Mouse (Mus musculus) embryonic facial prominence, embryonic 13.5 days (tissue): ENCODE measurements at regions not wholly inside any gene's neighbourhood (a gene's known extent, or its start where the extent isn't known, plus 50 kb on each side); places are given as distances from the start of the nearest gene placed in this dataset.

ENCODE experiments used
- ATAC-seq: fragments of 200-750 bp; cut with Nextera tagmentation; 2 replicates; pipeline ENCODE4 v1.8.0; 2017; ENCODE audit warnings: low read depth; ENCODE audit not compliant: insufficient number of reproducible peaks, insufficient read depth, low FRiP score, low TSS enrichment
- H3K27ac ChIP-seq: fragments of 300-500 bp; sonication (generic); 2 replicates; pipeline ENCODE4 v1.5.1; 2015; ENCODE audit warnings: moderate library complexity, mild to moderate bottlenecking, inconsistent platforms
- H3K27me3 ChIP-seq: fragments of 300-500 bp; sonication (generic); 2 replicates; pipeline ENCODE4 v1.6.1; 2015; ENCODE audit warnings: mild to moderate bottlenecking, inconsistent platforms
- H3K36me3 ChIP-seq: fragments of 300-500 bp; sonication (generic); 2 replicates; pipeline ENCODE4 v1.6.1; 2015; ENCODE audit warnings: mild to moderate bottlenecking, inconsistent platforms
- H3K4me1 ChIP-seq: fragments of 300-500 bp; sonication (generic); 2 replicates; pipeline ENCODE4 v1.6.1; 2015; ENCODE audit warnings: inconsistent platforms
- H3K4me2 ChIP-seq: fragments of 300-500 bp; sonication (generic); 2 replicates; pipeline ENCODE4 v1.6.1; 2015; ENCODE audit warnings: moderate library complexity, mild to moderate bottlenecking, inconsistent platforms
- H3K4me3 ChIP-seq: fragments of 300-500 bp; sonication (generic); 2 replicates; pipeline ENCODE4 v1.5.1; 2015; ENCODE audit warnings: mild to moderate bottlenecking, inconsistent platforms
- H3K9ac ChIP-seq: fragments of 300-500 bp; sonication (generic); 2 replicates; pipeline ENCODE4 v1.6.1; 2015; ENCODE audit warnings: mild to moderate bottlenecking, inconsistent platforms
- H3K9me3 ChIP-seq: fragments of 300-500 bp; sonication (generic); 2 replicates; pipeline ENCODE4 v1.6.1; 2016; ENCODE audit warnings: inconsistent platforms
- WGBS: fragments of 180-500 bp; shearing (Covaris S2); methylation state at CpG from one replicate; pipeline ENCODE4 v1.1.7; 2015; ENCODE audit warnings: mixed read lengths; 5-methylcytosine and 5-hydroxymethylcytosine counted together

GRCm38 (mm10) chr4:26637859-26638258, 291.2 kb upstream of the Manea start:
- Histone ChIP-seq H3K4me1 (no peaks in the 10 kb centered on the region), H3K27me3 (no peaks in the 10 kb centered on the region), H3K9me3 (no peaks in the 10 kb centered on the region), H3K4me2 (no peak overlapping the region), H3K9ac (no peak overlapping the region), H3K4me3 (no peak overlapping the region), H3K27ac (no peak overlapping the region), H3K36me3 (no peaks in the 10 kb centered on the region)
- 57% methylated on average over 2 of the region's 2 CpGs for WGBS
- no peak for ATAC-seq

GRCm38 (mm10) chr4:26630553-26631206, 284.0 kb upstream of the Manea start:
- 42% methylated on average over 1 of the region's 1 CpGs for WGBS
- no peak for ATAC-seq
- Histone ChIP-seq H3K4me3 (no peak overlapping the region), H3K27me3 (no peaks in the 10 kb centered on the region), H3K36me3 (no peaks in the 10 kb centered on the region), H3K4me1 (no peaks in the 10 kb centered on the region), H3K27ac (no peak overlapping the region), H3K9me3 (no peaks in the 10 kb centered on the region), H3K4me2 (no peak overlapping the region), H3K9ac (no peak overlapping the region)

- no peaks in the 10 kb centered on the region for H3K9me3 ChIP-seq
- no peak overlapping the region for H3K9ac ChIP-seq
- ATAC-seq = no peak
- H3K4me3 ChIP-seq = no peak overlapping the region
- H3K27me3 ChIP-seq = no peaks in the 10 kb centered on the region
- H3K27ac ChIP-seq = no peak overlapping the region
- H3K4me2 ChIP-seq = no peak overlapping the region
- H3K4me1 ChIP-seq = no peaks in the 10 kb centered on the region
- H3K36me3 ChIP-seq = no peaks in the 10 kb centered on the region
- WGBS = 79% methylated on average over 2 of the region's 2 CpGs
These were observed 283.0 kb upstream of the Manea start for GRCm38 (mm10) chr4:26629710-26630109.

GRCm38 (mm10) chr4:26627744-26628143, 281.1 kb upstream of the Manea start:
- Histone ChIP-seq H3K27ac (no peak overlapping the region), H3K9me3 (no peaks in the 10 kb centered on the region), H3K9ac (no peak overlapping the region), H3K27me3 (no peaks in the 10 kb centered on the region), H3K36me3 (no peaks in the 10 kb centered on the region), H3K4me2 (no peak overlapping the region), H3K4me3 (no peak overlapping the region), H3K4me1 (no peaks in the 10 kb centered on the region)
- ATAC-seq = no peak
- WGBS = 80% methylated on average over 6 of the region's 6 CpGs

GRCm38 (mm10) chr4:26589081-26589869, 242.6 kb upstream of the Manea start:
- Histone ChIP-seq H3K36me3 (no peaks in the 10 kb centered on the region), H3K9me3 (no peaks in the 10 kb centered on the region), H3K4me1 (no peaks in the 10 kb centered on the region), H3K9ac (no peak overlapping the region), H3K4me2 (no peak overlapping the region), H3K27me3 (no peaks in the 10 kb centered on the region), H3K4me3 (no peak overlapping the region), H3K27ac (no peak overlapping the region)
- 76% methylated on average over 3 of the region's 3 CpGs for WGBS
- ATAC-seq = no peak

- Histone ChIP-seq H3K9me3 (no peaks in the 10 kb centered on the region), H3K9ac (no peak overlapping the region), H3K36me3 (no peaks in the 10 kb centered on the region), H3K4me1 (no peaks in the 10 kb centered on the region), H3K4me2 (no peak overlapping the region), H3K27ac (no peak overlapping the region), H3K4me3 (no peak overlapping the region), H3K27me3 (no peaks in the 10 kb centered on the region)
- ATAC-seq = peak; percentile 43; the same call in 1 of the 2 replicates
- 89% methylated on average over 3 of the region's 3 CpGs for WGBS
These were observed 209.0 kb upstream of the Manea start for GRCm38 (mm10) chr4:26555690-26556089.

GRCm38 (mm10) chr4:26543833-26544232, 197.1 kb upstream of the Manea start:
- H3K9ac ChIP-seq = no peak overlapping the region
- no peak overlapping the region for H3K4me2 ChIP-seq
- no peak overlapping the region for H3K4me3 ChIP-seq
- no peak for ATAC-seq
- H3K4me1 ChIP-seq = no peaks in the 10 kb centered on the region
- no peaks in the 10 kb centered on the region for H3K36me3 ChIP-seq
- 31% methylated on average over 1 of the region's 1 CpGs for WGBS
- H3K9me3 ChIP-seq = no peaks in the 10 kb centered on the region
- H3K27me3 ChIP-seq = no peaks in the 10 kb centered on the region
- no peak overlapping the region for H3K27ac ChIP-seq

- WGBS = 60% methylated on average over 2 of the region's 2 CpGs
- no peak for ATAC-seq
- no peak overlapping the region for H3K27ac ChIP-seq
These were observed 195.8 kb upstream of the Manea start for GRCm38 (mm10) chr4:26542511-26542910.

GRCm38 (mm10) chr4:26508004-26508403, 161.3 kb upstream of the Manea start:
- H3K4me2 ChIP-seq = no peak overlapping the region
- H3K9me3 ChIP-seq = no peaks in the 10 kb centered on the region
- H3K9ac ChIP-seq = no peak overlapping the region
- no peaks in the 10 kb centered on the region for H3K27me3 ChIP-seq
- no peaks in the 10 kb centered on the region for H3K4me1 ChIP-seq
- no peak for ATAC-seq
- H3K36me3 ChIP-seq = no peaks in the 10 kb centered on the region
- WGBS = 80% methylated on average over 5 of the region's 5 CpGs
- no peak overlapping the region for H3K27ac ChIP-seq
- H3K4me3 ChIP-seq = no peak overlapping the region

More at GRCm38 (mm10) chr4:26542511-26542910, 195.8 kb upstream of the Manea start:
- H3K4me2 ChIP-seq = no peak overlapping the region
- no peak overlapping the region for H3K4me3 ChIP-seq
- H3K36me3 ChIP-seq = no peaks in the 10 kb centered on the region
- H3K4me1 ChIP-seq = no peaks in the 10 kb centered on the region
- no peaks in the 10 kb centered on the region for H3K9me3 ChIP-seq
- no peaks in the 10 kb centered on the region for H3K27me3 ChIP-seq
- H3K9ac ChIP-seq = no peak overlapping the region

- Histone ChIP-seq H3K27ac (no peak overlapping the region), H3K27me3 (no peaks in the 10 kb centered on the region), H3K9ac (no peak overlapping the region), H3K4me2 (no peak overlapping the region), H3K4me3 (no peak overlapping the region), H3K36me3 (no peaks in the 10 kb centered on the region), H3K9me3 (no peaks in the 10 kb centered on the region), H3K4me1 (no peaks in the 10 kb centered on the region)
- no peak for ATAC-seq
These were observed 147.6 kb upstream of the Manea start for GRCm38 (mm10) chr4:26494262-26494661.

GRCm38 (mm10) chr4:26474913-26475312, 128.2 kb upstream of the Manea start:
- Histone ChIP-seq H3K9me3 (no peaks in the 10 kb centered on the region), H3K27me3 (no peaks in the 10 kb centered on the region), H3K4me2 (no peak overlapping the region), H3K9ac (no peak overlapping the region), H3K27ac (no peak overlapping the region), H3K4me1 (no peaks in the 10 kb centered on the region), H3K4me3 (no peak overlapping the region), H3K36me3 (no peaks in the 10 kb centered on the region)
- WGBS = 93% methylated on average over 1 of the region's 1 CpGs
- no peak for ATAC-seq

GRCm38 (mm10) chr4:26441533-26441932, 94.8 kb upstream of the Manea start:
- no peak for ATAC-seq
- H3K4me1 ChIP-seq = no peaks in the 10 kb centered on the region
- no peak overlapping the region for H3K9ac ChIP-seq
- H3K4me3 ChIP-seq = no peak overlapping the region
- H3K27ac ChIP-seq = no peak overlapping the region
- H3K4me2 ChIP-seq = no peak overlapping the region
- WGBS = 40% methylated on average over 1 of the region's 1 CpGs
- no peaks in the 10 kb centered on the region for H3K27me3 ChIP-seq
- H3K9me3 ChIP-seq = no peaks in the 10 kb centered on the region
- H3K36me3 ChIP-seq = no peaks in the 10 kb centered on the region
